Mouse (Mus musculus) spleen, adult 2 months (tissue): ENCODE data around the gene Pi4k2b. TPM values are rescaled to one million over a fixed set of nuclear protein-coding genes. Genes with fewer than 3 reads are reported as not detected.

Experiments used
- DNase-seq, 2 experiments: peaks; one replicate each; pipeline versions ENCODE4 v3.0.0 to v3.0.0-alpha.2; 2012 to 2021; ENCODE audit warnings: low spot score in 2 of 2, low read depth in 1 of 2
- H3K27ac ChIP-seq: fragments of 200-500 bp; 2 replicates; pipeline ENCODE4 v1.5.1; 2012; ENCODE audit warnings: low read length, inconsistent platforms; ENCODE audit not compliant: insufficient read depth
- H3K27me3 ChIP-seq: fragments of 200-500 bp; 2 replicates; pipeline ENCODE4 v1.6.1; 2012; ENCODE audit warnings: mild to moderate bottlenecking, moderate library complexity, low read length, inconsistent platforms; ENCODE audit not compliant: control insufficient read depth, insufficient read depth
- H3K36me3 ChIP-seq: fragments of 200-500 bp; 2 replicates; pipeline ENCODE4 v1.6.1; 2012; ENCODE audit warnings: mild to moderate bottlenecking, low read length, inconsistent platforms; ENCODE audit not compliant: control insufficient read depth, insufficient read depth
- H3K4me1 ChIP-seq: fragments of 200-500 bp; 2 replicates; pipeline ENCODE4 v1.6.1; 2011; ENCODE audit warnings: inconsistent platforms; ENCODE audit not compliant: control insufficient read depth, insufficient read depth, insufficient read length
- H3K4me3 ChIP-seq: fragments of 200-500 bp; 2 replicates; pipeline ENCODE4 v1.5.1; 2011; ENCODE audit warnings: mild to moderate bottlenecking, inconsistent platforms; ENCODE audit not compliant: insufficient read depth, insufficient read length; ENCODE audit errors: extremely low read depth
- CTCF ChIP-seq: fragments of 200-500 bp; IDR thresholded peaks from 2 replicates; pipeline ENCODE4 v1.5.1; 2011; ENCODE audit warnings: mild to moderate bottlenecking, inconsistent platforms; ENCODE audit not compliant: insufficient read depth, insufficient read length, insufficient replicate concordance; ENCODE audit errors: extremely low read depth
- POLR2A ChIP-seq: fragments of 200-500 bp; IDR thresholded peaks from 2 replicates; pipeline ENCODE4 v1.6.1; 2011; ENCODE audit warnings: low read depth, low read length, inconsistent platforms
- WGBS: fragments of 180-500 bp; shearing (Covaris S2); methylation state at CpG from one replicate; pipeline ENCODE4 v1.1.7; 2018; 5-methylcytosine and 5-hydroxymethylcytosine counted together
- polyA plus RNA-seq: library from polyadenylated mRNA; depleted of rRNA; stranded (reverse); fragments of >200 nt; gene quantifications from 2 replicates; pipeline ENCODE4 v1.2.3, GENCODE M21; 2012

The Pi4k2b gene
- polyA plus RNA-seq, 1 experiment = 4.5 TPM

GRCm38 (mm10) chr5:52799274-52799985, 58.1 kb downstream of the Pi4k2b start:
- Histone ChIP-seq H3K27me3 (no peaks in the 10 kb centered on the region), H3K4me3 (no peak overlapping the region), H3K36me3 (peaks cover 19% of the 10 kb centered on the region), H3K4me1 (no peaks in the 10 kb centered on the region), H3K27ac (no peak overlapping the region)
- no peak for TF ChIP-seq POLR2A
- TF ChIP-seq CTCF = no peak
- DNase-seq = no peak
- WGBS = 96% methylated on average over 12 of the region's 12 CpGs

- Histone ChIP-seq H3K4me1 (no peaks in the 10 kb centered on the region), H3K27me3 (no peaks in the 10 kb centered on the region), H3K27ac (no peak overlapping the region), H3K36me3 (peaks cover 14% of the 10 kb centered on the region), H3K4me3 (no peak overlapping the region)
- TF ChIP-seq POLR2A (no peak), CTCF (no peak)
- 91% methylated on average over 4 of the region's 4 CpGs for WGBS
- no peak for DNase-seq
These were observed 64.4 kb downstream of the Pi4k2b start for GRCm38 (mm10) chr5:52805801-52806200.

DNA sequence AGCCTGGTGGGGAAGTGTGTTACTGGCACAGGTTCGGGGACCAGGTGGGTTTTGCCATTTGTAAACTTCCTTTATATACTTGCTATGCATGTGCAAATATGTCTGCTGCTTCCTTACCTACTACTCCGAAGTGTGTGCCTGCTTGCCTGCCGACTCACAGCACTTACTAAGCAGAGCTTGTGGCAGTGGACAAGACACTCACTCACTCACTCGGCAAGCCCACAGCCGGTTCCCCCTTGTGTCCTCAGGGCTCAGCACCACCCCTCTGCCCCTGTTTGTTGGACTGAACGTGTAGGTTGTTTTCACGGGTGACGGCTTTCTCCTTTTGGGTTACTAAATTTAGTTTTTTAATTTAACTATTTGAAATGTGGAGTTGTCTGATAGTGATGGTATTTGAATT, 65.0 kb downstream of the Pi4k2b start:
- Histone ChIP-seq H3K4me1 (no peaks in the 10 kb centered on the region), H3K4me3 (no peak overlapping the region), H3K36me3 (peaks cover 14% of the 10 kb centered on the region), H3K27ac (no peak overlapping the region), H3K27me3 (no peaks in the 10 kb centered on the region)
- TF ChIP-seq POLR2A = no peak
- TF ChIP-seq CTCF = no peak
- no peak for DNase-seq
- whole genome bisulfite sequencing = 87% methylated on average over 8 of the region's 8 CpGs

- Histone ChIP-seq H3K4me3 (no peak overlapping the region), H3K27me3 (no peaks in the 10 kb centered on the region), H3K4me1 (no peaks in the 10 kb centered on the region), H3K27ac (no peak overlapping the region), H3K36me3 (peaks cover 14% of the 10 kb centered on the region)
- TF ChIP-seq CTCF (no peak), POLR2A (no peak)
- 90% methylated on average over 7 of the region's 7 CpGs for WGBS
- no peak for DNase-seq
These were observed 65.7 kb downstream of the Pi4k2b start for GRCm38 (mm10) chr5:52807030-52807429.

DNA sequence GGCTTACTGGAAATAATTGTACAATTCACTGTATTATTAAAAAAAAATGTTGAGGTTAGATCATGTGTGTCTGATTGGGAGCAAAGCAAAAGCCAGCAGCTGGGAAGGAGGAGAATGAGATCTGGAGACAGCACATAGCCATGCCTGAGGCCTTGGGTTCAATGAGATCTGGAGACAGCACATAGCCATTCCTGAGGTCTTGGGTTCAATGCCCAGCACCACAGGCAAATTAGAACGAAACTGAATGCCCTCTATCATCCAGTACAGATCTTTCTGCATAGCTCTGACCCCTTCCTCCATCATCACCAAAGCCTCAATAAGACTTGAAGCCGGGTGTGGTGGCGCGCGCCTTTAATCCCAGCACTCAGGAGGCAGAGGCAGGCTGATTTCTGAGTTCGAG, 69.1 kb downstream of the Pi4k2b start:
- H3K27ac ChIP-seq = no peak overlapping the region
- DNase-seq = no peak
- H3K36me3 ChIP-seq = peaks cover 14% of the 10 kb centered on the region
- WGBS = 94% methylated on average over 6 of the region's 6 CpGs
- H3K27me3 ChIP-seq = no peaks in the 10 kb centered on the region
- H3K4me1 ChIP-seq = no peaks in the 10 kb centered on the region
- TF ChIP-seq POLR2A = no peak
- no peak for TF ChIP-seq CTCF
- H3K4me3 ChIP-seq = no peak overlapping the region

DNA sequence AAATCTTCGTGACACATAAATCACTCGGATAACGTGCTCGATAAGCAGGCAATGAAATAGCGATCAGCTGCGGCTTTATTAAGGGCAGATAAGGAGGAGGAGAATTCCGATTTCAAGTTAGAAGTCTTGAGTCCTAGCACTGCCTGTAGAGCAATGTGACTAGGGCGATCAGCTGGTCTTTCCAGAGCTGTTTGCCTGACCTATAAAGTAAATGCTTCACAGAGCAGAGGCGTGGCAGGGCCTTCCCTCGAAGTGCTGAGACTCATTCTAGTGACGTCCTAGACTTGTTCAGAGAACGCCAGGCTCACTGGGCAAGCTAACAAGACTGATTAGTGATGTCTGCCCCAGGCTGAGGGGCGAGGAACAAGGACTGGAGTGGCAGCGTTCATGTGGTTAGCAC, 69.7 kb downstream of the Pi4k2b start:
- Histone ChIP-seq H3K27ac (no peak overlapping the region), H3K4me1 (no peaks in the 10 kb centered on the region), H3K27me3 (no peaks in the 10 kb centered on the region), H3K36me3 (peaks cover 16% of the 10 kb centered on the region), H3K4me3 (no peak overlapping the region)
- TF ChIP-seq CTCF (no peak), POLR2A (no peak)
- WGBS = 91% methylated on average over 14 of the region's 14 CpGs
- DNase-seq = no peak

- H3K27ac ChIP-seq = no peak overlapping the region
- no peak for DNase-seq
- TF ChIP-seq CTCF = no peak
- no peak for TF ChIP-seq POLR2A
- H3K27me3 ChIP-seq = no peaks in the 10 kb centered on the region
- H3K36me3 ChIP-seq = peaks cover 13% of the 10 kb centered on the region
- WGBS = 95% methylated on average over 10 of the region's 10 CpGs
- no peaks in the 10 kb centered on the region for H3K4me1 ChIP-seq
- no peak overlapping the region for H3K4me3 ChIP-seq
These were observed 71.1 kb downstream of the Pi4k2b start for GRCm38 (mm10) chr5:52812456-52812855.
